Mouse (Mus musculus) erythroblast, adult 5-6 weeks (primary cell): ENCODE measurements around the gene Yars. TPM values are rescaled to one million over a fixed set of nuclear protein-coding genes. Genes with fewer than 3 reads are reported as not detected.
"Not testable (repeated sequence)": the region's sequence is repeated elsewhere in the genome, so short reads cannot be mapped to it uniquely, and the experiment has no call there.

Experiments
- ATAC-seq: replicated peaks from 2 replicates; pipeline ENCODE4 v1.8.0; 2016; ENCODE audit warnings: moderate number of reproducible peaks, mild to moderate bottlenecking, moderate TSS enrichment, inconsistent platforms; ENCODE audit not compliant: poor library complexity, low FRiP score, severe bottlenecking
- total RNA-seq, 2 experiments: library from RNA; stranded (forward) in 1 of 2; stranded (reverse) in 1 of 2; fragments of 150-400 nt in 1 of 2; fragments of 200-764, 138-1000 nt in 1 of 2; gene quantifications; 2 replicates each; pipeline versions ENCODE4 v1.2.3 to v1.2.4; 2015 to 2017; ENCODE audit warnings: low replicate concordance in 2 of 2

Gene Yars
- total RNA-seq, 2 experiments from 2014 or later, result 4.2 to 34.0 TPM

DNA sequence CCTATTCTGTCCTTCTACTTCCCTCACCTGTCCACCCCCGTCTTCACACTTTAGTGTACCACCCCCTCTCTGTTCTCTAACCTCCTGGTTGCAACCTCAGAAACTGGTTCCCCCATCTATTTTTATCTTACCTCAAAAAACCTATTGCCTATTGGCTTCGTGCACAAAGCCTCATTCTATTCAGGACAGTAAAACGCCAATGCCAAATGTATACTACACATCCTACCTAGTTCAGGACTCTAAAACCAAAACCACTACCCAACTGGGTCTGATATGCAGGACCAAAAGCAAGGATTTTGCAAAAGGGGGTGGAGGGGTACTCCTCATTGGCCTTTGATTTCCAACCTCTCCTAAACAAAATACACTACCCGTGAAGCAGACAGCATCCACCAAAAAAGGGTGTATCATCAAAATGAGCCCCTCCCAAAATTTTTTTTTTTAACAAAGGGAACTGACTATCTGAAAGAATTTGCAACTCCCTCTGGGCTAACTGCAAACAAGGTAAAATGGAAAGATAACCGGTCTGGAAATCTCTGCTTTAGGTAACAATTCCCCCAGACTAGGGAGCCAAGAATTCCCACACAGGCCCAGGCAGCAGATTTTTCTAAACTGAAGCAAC is 1.4 kb upstream of the Yars start:
- ATAC-seq, result no peak

DNA sequence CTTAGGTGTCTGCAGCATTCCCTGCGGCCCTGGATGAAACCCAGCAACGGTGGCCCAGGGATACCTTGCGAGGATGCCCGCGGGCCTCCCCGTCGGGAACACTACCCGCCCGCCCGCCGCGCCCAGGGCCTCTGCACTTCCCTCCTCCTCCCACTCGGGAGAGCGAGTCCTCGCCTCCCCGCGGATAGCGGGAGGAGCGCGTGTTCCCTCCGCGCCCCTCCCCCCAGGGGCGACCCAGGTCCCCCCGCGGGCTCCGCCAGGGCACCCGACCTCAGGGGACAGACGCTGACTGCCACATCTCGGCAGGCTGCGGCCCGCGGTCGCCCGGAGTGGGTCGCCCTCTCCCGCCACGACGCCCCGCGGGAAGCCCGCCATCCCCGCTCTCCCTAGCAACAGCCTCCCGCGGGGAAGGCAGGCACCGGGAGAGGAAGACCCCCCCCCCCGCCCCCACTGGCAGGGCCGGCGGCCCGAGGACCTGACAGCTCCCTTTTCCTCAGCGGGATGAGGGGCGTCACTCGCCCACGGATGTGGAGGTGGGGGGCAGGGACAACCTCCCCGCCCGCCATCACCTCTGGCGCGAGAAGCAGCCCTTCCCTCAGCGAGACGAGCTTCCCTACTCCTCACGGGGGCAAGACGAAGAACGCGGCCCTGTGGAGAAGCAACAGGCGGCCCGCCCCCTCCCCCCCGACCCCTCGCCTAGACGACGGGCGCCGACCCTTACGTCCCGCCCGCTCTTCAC is 588 bp upstream of the Yars start:
- ATAC-seq, result no peak

DNA sequence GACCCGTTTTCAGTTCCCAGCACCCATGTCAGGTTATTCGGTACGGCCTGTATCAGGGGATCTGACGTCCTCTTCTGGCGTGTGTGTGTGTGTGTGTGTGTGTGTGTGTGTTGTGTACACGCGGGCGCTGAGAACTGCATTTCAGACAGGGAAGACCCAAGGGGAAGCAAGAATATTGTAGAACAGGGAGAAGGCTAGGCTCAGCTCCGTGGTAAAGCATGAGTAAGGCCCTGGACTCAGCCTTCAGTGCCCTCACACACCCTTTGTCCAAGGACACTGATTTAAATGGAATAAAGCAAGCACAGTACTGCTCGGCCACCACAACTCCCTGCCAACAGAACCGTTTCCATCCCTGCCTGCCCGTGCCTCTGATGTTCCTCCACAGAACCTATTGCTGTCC is 978 bp downstream of the Yars start:
- peak; percentile 18; the same call in 1 of the 2 replicates for ATAC-seq

DNA sequence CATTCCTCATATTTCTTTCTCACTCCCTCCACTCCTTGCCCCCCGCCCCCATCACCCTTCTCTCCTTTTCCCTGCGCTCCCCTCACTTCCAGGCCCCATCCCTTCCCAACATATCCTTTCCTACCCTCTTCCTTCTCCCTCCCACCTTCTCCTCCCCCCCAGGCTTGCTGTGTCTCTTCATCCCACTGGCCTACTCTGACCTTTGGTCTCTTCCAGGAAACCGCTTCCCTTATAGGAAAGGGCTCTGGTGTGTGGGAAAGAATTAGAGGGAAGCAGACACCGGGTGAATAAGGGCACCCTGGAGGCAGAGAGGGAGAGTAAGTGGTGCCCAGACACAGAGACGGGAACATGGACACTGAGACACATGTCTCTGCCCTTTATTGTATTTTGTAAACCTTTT is 2.1 kb downstream of the Yars start:
- ATAC-seq, result no peak

DNA sequence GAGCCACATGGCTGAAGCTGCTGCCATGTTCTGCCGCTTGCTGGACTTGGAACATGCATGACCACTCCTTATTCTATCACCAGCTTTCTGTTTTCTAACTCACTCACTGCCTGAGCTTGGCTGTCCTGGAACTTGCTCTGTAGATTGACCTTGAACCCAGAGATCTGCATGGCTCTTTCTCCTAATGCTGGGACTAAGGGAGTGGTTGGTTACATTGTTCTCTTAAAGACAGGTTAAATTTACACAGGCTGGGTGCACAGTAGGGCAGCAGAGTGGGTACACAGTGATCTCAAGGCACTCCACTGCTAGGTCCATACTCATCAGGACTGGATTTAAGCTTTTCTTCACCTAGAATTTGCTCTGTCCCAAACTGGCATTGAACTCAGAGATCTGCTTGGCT is 4.7 kb downstream of the Yars start:
- ATAC-seq, result no peak

DNA sequence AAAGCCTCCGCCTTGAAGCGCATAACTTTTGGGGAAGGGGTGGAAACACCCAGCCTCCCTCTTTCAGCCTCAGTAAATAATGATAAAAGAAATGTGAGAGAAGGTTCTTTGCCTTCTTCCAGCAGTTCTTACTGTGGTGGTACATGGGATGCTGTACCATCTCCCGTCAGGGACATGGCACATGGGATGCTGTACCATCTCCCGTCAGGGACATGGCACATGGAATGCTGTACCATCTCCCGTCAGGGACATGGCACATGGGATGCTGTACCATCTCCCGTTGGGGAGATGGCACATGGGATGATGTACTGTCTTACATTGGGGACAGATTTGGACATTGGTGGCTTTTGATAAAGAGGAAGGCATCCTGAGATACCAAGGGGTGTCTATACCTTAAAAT is 8.0 kb downstream of the Yars start:
- no peak for ATAC-seq

DNA sequence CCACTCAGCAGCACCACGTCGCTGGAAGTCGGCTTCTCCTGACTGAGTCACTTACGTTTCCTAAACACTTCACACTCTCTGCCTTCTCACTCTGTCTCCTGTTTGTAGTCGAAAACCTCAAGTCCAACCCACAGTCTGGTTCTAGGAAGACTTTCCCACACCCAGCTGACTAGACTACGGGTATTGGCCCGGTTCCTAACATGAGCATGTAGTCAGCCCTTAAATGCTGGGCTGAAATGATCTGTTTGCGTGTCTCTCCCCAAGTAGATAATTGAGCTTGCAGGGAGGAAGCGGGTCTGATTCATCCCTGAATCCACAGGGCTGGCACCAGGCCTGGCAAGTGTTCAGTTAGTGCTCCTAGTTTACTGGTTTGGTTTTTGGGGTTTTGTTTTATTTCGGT is 15.1 kb downstream of the Yars start:
- no peak for ATAC-seq

DNA sequence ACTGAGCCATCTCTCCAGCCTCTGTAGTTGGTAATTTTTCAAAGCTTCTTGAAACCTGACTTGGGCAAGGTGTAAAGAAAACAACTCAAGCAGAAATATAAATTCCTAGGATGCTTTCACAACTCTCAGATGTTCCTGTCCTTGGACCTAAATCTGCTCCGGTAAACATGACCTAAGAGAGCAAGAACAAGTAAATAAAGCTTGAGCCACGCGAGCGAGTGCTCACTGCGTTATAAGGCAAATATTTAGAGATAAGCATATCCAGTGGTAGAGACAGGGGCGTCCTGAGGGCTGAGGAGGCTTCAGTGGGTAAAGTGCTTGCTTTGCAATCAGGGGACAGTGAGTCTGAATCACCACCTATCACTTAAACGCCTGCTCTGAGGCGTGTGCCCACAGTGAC is 17.2 kb downstream of the Yars start:
- no peak for ATAC-seq

DNA sequence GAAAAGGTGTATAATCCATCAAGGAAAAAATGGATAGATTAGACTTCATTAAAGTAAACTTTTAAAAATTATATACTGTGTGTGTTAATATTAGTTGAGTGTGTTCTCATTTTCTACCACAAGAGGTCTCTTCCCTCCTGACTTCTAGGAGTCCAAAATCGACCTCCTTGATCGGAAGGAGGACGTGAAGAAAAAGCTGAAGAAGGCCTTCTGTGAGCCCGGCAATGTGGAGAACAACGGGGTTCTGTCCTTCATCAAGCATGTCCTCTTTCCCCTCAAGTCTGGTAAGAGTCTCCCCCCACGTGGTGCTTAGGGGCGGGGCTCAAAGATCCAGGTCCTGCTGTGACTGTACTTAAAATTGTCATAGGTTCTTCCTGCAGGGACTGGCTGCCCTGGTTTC is 19.9 kb downstream of the Yars start:
- ATAC-seq, result 0 out of 2 replicates have a peak, but pooled peaks have one; percentile 40

DNA sequence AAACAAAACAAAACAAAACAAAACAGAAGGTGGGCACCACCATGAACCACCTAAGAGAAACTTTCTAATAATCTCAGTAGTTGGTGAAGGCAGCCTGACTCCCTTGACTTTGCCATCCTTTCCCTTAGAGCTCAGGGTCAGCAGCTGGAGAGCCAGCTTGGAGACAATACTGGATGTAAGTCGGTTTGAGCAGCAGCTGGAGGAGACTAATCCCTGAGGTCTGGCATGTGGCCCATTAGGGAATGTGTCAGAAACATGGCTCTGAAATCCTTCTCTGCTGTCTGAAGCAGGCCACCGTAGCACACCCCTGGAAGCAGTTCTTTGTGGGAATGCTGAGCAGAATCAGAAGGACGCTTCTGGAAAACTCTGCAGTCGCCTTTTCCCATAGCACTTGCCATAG is 21.9 kb downstream of the Yars start:
- ATAC-seq, result no peak

DNA sequence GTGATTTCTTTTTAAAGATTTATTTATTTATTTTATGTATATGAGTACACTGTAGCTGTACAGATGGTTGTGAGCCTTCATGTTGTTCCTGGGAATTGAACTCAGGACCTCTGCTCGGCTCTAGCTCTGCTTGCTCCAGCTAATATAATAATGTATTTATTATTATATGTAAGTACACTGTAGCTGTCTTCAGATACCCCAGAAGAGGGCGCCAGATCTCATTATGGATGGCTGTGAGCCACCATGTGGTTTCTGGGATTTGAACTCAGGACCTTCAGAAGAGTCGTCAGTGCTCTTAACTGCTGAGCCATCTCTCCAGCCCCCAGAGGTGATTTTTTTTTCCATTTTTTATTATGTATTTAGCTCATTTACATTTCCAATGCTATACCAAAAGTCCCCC is 22.9 kb downstream of the Yars start:
- not testable (repeated sequence) for ATAC-seq

DNA sequence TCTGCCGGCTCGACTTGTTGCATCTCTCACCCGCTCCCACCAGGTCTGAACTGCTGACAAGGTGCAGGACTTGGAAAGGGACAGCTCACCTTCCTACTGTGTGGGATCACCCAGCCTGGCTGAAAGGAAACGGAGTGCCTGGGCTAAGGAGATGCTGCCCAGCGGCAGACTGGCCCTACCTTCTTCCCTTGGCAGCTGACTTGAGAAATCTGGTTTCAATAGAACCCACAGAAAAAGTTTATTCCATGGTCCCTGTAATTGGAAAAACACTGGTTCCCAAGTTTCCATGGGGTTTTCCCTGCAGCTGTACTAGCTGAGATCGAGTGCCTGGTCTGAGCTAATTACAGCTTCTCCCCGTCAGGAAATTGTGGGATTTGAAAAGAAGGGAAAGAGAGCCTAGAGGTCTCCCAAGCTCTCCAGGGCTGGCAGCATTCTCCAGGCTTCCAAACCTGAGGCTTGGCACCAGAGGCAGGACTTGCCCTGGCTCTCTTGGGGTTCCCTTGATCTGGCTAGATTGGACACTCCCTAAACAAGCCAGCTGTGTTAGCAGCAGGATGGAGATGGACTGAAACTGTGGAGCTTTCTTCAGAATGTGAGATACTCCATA is 29.1 kb downstream of the Yars start:
- ATAC-seq, result no peak

DNA sequence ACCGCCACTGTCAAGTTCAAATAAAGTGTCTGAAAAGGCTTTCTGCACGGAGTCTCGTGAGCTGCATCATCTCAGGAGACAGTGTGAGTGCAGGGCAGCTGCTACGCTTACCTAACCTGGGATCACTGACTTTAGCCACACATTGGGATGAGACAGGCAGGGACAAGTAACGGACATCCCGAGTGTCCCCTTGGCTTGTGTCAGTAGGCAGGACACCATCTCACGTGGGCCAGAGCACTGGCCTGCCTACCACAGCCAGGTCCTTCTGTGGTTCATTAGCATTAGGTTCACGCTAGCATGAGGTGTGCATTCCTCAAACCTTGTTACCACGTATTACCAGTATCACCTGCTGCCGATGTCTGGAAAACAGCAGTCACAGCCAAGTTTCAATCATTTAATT is 29.6 kb downstream of the Yars start:
- no peak for ATAC-seq

DNA sequence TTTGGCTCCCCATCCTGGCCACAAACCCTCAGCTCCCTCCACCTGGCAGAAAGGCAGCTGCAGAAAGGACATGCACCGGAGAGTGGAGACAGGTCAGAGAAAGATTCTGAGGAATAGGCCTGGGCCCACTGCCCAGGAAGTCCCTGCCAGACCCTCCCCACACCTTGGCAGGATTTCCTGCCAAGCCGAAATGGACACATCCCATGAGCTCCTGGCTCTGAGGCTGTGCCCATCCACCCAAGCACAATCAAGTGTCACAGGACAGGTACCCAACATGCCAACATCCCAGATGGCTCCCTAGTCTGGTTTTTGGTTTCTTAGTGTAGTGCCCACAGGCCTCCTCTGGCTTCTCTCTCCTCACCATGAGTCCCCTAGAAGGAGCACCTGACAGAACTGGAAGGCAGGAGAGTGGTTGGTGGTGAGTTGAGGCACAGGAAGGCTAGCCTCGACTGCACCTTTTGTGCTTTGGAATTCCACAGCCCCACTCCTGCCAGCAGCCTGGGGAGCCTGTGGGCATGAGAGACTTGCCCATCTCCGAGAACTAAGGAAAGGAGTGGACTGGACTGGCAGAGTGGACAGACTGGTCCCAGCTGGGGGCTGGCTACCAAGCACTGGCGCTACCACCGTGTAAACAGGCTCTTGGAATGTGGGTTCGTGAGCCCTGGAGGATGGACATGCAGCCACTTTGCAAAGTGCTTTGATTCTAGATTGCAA is 31.0 kb downstream of the Yars start:
- no peak for ATAC-seq

DNA sequence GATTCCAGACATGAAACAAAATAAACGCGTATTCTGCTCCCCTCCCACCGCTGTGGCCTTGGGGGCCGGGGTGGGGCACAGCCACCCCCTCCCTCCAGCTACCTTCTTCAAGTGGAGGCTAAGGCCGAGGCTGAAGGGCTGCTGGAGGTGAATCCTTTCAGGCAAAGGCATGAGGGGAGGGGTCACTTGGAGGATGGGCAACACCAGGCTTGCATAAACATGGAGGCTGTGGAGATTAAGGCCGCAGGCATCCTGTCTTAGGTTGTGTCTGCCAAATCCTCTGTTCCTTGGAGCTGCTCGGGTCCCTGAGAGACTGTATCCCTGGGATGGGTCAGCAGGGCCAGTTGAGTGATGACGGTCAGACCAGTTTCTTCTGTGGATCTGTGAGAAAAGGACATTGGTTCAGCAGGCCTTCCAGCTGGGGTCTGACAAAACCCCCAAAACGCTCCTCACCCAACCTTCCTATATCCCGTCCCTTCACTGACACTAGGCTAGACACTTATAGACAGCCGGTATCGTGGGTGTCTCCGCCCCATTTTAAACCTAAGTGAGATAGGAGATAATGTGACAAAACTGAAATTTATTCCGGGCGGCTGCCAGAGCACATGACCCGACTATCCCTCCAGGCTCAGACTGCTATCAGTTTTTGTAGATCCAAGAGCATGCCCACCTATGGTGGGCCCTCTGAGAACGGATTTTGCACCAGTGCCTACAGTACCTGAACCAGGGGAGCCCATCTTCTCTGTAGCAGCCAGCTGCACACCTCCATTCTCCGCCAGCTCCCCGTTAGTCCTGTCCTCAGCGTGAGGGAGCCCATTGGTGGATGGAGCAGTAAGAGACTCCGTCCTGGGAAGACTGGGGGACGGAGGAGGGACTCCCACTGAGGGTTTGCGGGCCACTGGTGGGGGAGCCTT is 31.8 kb downstream of the Yars start:
- no peak for ATAC-seq

DNA sequence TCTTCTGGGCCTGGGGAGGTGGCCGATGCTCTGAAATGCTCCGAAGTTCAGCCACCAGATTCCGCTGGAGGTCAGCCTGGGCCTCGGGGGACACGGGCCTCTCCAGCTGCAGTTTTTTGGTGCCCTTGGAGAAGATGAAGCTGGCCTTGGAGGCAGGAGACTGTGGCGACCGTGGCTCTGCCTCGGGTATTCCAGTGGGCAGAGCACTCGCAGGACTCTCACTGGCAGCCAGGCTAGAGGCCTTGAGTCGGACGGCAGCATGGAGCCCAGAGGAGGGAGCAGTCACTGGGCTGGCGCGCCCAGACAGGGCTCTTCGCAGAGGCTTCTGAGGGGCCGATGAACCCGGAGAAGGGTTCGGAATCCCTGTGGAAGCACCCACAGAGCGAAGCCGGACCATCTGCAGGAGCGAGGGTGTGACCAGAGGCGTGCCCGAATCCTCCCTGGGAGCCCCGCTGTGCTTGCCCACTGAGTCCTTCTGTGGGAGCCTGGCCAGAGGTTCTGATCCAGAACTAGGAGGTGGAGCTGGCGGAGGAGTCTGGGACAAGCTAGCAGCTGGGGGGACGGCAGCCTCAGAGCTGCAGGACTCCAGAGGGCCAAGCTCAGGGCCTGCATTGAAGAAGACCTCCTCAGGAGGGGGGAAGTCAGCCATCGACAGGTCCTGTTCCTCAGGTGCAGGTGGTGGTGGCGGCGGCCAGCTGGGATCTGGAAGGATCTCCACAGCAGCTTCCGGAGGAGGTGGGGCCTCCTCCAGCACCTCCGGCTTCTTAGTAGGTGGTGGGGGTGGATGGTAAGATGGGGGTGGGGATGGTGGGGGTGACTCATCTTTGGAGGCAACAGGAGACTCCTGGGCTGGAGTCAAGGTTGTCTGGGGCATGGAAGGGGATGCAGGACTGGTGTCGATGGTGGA is 32.7 kb downstream of the Yars start:
- no peak for ATAC-seq

DNA sequence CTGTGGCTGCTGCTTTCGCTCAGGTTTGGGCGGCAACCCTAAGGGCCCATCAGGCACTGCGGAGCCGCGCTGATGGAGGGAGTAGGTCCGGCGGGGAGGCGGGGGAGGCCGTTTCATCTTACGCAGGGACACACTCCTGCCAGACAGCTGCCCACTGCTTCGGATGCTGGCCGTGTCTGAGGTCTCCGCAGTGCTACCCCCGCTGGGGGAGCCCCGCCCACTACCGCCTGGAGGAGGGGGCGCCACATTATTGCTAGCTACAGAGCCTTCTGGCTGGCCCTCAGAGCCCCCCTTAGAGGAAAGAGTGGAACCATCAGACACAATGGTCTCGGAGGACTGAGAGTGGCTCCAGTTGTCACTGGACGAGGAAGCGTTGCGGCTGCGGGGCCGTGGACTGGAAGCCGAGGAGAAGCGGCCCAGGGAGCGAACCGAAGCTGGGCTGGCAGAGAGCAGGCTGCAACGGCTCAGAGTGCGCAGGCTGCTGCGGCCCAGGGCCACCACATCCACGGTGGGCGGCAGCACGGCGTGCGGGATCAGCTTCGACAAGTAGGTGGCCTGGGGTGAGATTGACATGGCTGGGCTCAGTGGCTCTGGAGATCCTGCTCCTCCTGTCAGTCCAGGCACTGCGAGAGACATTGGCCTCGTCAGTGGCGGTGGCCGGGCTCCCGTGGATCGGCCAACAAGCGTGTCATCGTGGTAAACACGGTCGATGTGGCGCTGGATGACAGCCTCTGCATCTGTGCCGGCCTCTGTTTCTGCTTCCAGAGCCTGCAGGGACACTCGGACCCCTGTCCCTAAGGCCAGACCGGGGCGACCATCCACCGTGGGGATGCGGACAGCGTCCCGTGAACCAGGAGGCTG is 34.1 kb downstream of the Yars start:
- ATAC-seq, result no peak

DNA sequence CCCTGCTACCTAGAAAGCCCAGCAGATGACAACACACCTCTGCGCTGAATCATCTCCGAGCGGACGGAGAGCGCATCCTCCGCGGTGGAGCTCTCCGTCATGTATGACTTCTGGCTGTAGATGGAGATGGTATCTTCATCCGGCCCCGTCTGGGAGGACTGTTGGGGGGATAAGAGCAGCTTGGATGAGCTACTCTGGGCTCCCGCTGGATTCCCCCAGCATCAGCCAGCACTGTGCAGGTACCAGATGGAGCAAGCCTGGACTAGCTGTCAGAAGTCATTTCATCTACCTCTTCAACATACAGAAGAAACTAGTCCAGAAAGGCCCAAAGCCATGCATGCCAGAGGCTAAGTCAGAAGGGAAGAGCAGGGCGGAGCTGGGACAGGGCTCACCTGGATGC is 35.8 kb downstream of the Yars start:
- no peak for ATAC-seq
